Mouse (Mus musculus) urinary bladder, postnatal 25 days (tissue): ENCODE measurements around the gene Ralgps2.

Experiments
- DNase-seq: peaks from one replicate; pipeline ENCODE4 v3.0.0; 2022; ENCODE audit warnings: low spot score

Ralgps2 gene

DNA sequence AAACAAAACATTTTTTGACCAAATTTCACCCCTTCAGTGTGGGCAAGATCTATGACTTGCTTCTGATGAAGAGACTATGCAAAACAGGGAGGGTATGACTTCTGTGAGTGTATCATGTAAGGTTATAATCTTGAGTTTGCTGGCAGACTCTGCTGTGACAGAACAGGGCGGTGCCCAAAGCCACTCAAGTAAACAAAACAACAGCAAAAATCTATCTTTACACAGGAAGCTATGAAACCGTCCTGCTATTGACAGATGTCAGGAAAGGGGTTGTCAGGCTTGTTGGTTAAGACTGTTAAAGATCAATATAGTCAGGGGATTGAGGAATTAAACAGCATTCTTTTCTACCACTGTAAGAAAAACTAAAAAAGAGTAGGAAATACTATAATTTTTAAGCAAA, 33.8 kb downstream of the Ralgps2 start:
- no peak for DNase-seq

GRCm38 (mm10) chr1:156903899-156904298, 35.5 kb downstream of the Ralgps2 start:
- DNase-seq = no peak

DNA sequence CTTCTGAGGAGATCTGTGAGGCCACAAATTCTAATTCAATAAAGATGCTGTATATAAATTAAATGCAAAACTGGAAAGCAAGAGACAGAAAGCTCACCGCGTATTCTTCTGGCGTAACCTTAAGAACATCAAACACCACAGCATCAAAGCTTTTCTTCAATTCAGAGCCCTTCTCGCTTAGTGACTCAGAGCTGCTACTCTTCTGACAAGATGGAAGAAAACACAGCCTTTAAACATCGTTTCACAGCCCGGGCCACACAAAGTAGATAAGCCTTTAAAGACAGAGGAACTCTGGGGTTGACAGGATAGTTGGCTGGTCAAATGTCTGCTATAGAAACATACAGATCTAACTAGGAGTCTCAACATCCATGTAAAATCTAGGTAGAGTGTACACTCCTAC, 37.7 kb downstream of the Ralgps2 start:
- DNase-seq = no peak

GRCm38 (mm10) chr1:156891561-156891960, 47.9 kb downstream of the Ralgps2 start:
- DNase-seq = no peak

DNA sequence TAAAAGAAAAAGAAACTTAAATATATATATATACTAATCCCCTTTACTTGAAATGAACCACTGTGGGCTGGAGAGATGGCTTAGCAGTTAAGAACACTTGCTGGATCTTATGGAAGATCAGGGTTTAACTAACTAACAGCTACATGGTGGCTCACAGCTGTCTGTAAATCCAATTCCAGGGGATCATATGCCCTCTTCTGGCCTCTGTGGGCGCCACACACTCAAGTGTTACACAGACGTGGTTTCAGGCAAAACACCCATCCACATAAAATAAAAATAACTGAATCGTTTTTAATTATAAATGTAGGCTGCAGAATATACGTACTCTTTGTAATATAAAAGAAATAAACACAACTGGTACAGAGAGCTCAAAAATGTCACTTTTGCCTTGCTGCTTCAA, 50.6 kb downstream of the Ralgps2 start:
- DNase-seq = no peak

DNA sequence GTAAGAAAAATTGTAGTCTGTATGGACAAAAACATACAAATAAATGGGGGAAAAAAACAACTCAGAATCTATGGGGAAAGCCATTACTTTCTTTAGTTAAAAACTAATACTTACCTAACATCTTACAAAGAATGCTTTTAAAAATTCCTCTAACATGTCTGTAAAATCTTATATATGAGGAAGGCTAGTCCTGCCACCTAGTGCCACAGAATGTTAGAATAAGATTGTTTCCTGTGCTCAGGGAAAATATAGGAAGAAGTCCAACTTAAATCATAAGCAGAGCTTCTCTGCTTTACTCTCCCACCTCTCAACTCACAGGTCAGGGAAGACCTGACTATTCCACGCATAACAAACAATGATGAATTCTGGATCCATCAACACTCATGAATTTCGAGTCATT, 53.5 kb downstream of the Ralgps2 start:
- no peak for DNase-seq

DNA sequence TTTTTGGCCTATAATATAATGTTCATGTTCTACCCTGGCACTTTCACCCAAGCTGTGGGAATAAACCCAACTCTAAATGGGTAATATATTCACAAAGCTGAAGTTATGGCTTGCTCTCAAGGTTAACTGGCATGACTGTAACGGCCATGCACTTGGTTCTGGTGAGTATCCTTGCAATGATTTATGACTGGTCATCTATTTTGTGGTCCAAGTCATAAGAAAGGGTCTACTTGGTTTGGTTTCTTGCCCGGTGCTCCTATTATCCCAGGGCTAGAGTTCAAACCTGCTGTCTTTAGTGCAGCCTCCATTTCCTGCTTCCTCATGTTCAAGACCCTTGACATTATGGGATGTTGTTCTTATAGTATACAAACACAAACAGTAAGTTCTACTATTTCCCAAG, 54.6 kb downstream of the Ralgps2 start:
- no peak for DNase-seq

DNA sequence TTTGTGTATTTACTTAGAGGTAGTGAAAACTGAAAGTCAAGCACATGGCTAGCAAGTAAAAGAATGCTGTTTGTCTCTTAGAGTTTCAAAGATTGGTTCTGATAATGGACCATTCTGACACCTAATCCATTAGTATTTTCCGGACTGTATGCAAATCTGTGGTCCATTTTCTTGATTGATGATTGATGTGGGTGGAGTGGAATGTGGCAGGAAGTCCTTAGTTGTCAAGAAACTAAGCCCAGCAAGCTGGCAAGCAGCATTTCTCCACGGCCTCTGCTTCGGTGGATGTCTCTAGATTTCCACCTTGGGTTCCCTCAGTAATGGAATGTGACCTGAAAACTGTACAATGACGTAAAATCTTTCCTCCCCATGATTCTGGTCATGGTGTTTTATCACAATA, 68.8 kb downstream of the Ralgps2 start:
- no peak for DNase-seq

- DNase-seq = no peak
Observed at GRCm38 (mm10) chr1:156870028-156870427, 69.4 kb downstream of the Ralgps2 start.

- DNase-seq = no peak
Observed at GRCm38 (mm10) chr1:156864240-156864639, 75.2 kb downstream of the Ralgps2 start.

DNA sequence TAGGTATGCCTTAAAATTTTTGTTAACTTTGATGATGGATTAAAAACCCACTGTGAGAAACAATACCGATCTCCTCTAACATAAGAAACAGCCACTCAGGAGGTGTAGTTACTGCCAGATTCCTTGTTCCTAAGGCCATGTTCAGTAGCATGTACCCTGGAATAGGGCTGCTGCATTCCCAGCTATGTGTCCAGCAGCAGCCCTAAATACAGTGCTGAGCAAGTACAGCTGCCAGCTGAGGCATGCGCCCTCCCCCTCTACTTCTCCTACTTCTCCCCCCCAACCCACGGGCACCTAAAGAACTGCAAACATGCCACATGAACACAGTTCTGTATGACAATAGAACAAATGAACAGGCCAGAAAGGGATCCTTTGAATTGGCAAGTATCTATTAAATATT, 75.7 kb downstream of the Ralgps2 start:
- DNase-seq = no peak

GRCm38 (mm10) chr1:156861475-156862043, 77.9 kb downstream of the Ralgps2 start:
- DNase-seq = no peak

DNA sequence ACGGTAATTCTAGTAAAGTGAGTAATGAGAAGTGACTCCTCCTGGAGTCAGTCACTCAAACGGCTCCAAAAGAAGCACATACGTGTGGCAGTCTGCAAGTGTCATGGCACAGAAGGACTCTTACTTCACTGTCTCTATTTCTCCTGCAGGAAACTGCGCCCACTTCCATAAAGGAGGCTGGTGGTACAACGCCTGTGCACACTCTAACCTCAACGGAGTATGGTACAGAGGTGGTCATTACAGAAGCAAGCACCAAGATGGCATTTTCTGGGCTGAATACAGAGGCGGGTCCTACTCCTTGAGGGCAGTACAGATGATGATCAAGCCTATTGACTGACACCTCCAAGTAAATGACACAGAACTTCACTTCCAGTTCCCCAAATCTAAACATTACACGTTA, 79.2 kb downstream of the Ralgps2 start:
- no peak for DNase-seq

- DNase-seq = no peak
Observed at GRCm38 (mm10) chr1:156859711-156860250, 79.6 kb downstream of the Ralgps2 start.

DNA sequence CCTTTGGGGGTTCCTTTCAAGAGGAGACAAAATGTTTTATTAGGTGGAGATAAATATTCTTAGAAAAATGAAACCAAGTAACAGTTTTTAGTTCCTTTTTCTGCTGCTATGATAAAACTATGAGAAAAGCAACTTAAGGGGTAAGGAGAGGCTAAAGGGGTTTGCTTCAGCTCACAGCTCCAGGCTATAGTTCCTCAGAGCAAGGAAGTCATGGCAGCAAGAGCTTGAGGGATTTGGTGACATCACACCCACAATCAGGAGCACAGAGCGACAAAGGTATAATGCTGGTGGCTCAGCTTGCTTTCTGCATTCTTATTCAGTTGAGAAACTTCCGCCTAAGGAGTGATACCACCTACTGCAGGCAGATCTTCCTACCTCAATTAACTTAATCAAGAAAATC, 80.3 kb downstream of the Ralgps2 start:
- no peak for DNase-seq

DNA sequence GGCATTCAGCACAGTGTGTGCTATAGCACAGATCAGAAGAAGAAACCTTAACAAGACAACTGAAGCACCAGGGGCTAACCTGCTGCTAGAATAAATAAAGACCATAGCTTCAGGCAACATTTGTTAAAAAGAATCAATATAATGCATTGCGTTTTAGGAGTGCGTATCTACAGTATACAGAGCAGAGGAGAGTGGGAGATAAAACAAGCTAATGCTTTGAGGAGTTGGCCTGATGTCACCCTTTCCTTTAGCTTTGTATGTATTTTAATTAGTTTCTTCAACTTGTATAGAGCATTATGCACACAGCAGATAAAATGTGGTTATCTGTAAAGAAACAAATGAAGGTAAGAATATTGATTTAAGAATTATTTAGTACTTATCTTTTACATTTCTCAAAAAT, 82.8 kb downstream of the Ralgps2 start:
- DNase-seq = no peak

- DNase-seq = no peak
Observed at GRCm38 (mm10) chr1:156854558-156854957, 84.9 kb downstream of the Ralgps2 start.

DNA sequence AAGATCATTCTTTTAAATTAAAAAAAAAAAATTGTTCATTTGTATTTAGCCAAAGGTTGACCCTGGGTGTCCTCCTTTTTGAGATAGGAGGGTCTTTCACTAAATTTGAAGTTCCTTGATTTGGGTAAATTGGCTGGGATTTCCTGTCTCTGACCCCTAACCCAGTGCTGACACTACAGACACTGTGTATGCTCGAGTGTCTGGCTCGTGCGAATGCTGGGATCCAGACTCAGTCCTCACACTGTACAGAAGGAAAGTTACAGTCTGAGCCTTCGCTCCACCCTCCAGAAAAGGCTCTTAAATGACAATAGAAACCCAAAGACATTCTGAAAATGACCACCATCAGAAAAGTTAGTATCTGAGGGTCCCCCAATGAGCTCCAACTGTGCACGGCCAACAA, 86.6 kb downstream of the Ralgps2 start:
- DNase-seq = no peak

DNA sequence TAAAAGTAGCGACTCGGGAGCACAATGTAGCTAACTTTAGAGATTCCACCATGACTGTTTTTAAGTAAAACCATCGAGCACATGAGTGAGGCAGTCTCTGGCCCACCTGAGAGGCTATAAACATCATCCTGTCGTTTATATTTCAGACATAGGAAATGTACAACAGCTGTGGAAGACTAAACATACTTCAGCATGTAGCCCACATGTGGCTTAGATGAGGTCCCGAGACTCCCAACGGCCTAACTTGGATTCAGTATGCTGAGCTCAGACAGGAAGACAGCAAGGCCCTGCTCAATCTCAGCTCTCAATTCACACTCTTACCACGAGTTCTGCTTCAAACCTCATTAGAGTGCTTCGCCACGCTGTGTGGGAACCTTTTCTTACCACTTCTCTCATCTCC, 87.0 kb downstream of the Ralgps2 start:
- no peak for DNase-seq

DNA sequence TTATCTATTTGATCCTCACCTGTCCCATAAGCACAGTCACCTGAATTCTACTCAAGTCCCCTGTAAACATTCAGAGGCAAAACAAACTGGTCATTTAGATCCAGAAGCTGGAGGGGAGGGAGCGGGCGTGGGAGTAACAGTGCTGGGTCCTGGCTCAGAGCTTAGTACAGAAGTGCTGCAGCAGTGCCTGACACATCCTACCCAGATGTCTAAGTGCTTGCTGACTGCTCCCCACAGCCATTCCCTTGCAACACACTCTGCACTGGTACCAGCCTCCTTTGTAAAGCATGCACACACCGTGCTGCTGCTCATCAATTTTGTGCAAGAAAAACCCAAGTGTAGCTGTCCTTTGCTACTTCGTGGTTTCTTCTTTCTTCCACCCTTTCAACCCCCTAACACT, 92.3 kb downstream of the Ralgps2 start:
- DNase-seq = no peak

DNA sequence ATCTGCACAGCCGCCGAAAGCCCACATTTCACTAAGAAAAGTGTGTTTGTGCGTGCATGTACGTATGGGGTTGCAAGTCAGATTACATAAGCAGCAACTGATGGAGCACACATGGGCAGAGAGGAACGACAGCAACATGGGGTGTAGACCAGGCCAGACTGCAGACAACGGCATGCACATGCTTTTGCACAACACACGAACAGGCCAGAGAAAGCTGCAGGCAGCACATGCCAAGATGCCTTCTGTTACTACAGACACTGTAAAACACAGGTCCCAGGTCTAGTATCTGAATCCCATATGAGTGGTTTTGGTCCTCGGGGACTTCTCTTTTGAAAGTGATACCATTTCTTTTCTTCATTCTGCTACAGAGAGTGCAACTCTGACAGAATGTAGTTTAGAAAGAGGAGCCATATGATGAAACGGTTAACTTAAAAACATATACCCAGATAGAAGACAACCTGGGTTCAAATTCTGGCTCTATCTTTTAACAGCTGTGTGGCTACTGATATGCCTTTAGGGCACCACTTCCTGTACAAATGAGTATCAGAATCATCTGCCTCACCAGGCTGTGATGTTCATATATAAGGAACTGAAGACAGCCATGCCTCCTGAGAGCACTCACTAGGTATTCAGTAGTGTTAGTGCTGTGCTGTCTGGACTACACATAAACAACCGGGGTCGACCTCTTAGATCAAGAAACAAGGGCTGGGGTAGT, 97.6 kb downstream of the Ralgps2 start:
- no peak for DNase-seq

DNA sequence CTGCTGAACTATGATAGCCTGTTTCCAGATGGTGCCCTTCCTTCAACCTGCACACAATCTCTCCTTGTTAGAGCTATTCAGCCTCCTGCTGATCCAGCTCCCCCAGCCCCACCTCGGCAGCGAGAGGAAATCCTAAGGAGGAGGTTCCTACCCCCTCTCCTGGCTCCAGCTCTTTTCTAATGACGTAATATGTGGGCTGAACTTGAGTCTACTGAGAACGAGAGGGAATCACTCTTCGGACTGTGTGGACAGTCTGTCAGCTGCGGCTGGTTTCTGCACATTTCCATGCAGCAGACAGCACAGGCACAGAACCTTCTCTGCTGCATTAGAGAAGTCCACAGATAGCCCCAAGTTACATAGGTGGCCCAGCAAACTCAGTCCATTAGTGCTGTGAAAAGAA, 100.7 kb downstream of the Ralgps2 start:
- DNase-seq = peak; percentile 12

GRCm38 (mm10) chr1:156838177-156838576, 101.2 kb downstream of the Ralgps2 start, which contains the start of gene Angptl1:
Angptl1 (plus strand) TSS chr1:156838562.
- no peak for DNase-seq

GRCm38 (mm10) chr1:156819236-156819635, 120.2 kb downstream of the Ralgps2 start:
- DNase-seq = no peak
